Mouse (Mus musculus): ENCODE data around the gene Elob. TPM values are rescaled to one million over a fixed set of nuclear protein-coding genes. Genes with fewer than 3 reads are reported as not detected.

Elob gene
- total RNA-seq, 2 experiments from 2014 or later = 381 to 387 TPM

GRCm38 (mm10) chr17:23828271-23829001, 500 bp downstream of the Elob start:
- peak in 1 of 2 experiments; percentile 64 for DNase-seq (ENCODE audit: extremely low spot score in 1 of 2, low spot score in 1 of 2)

- DNase-seq (ENCODE audit: extremely low spot score in 1 of 2, low spot score in 1 of 2) = no peak
Measured at GRCm38 (mm10) chr17:23825591-23825990, 3.3 kb downstream of the Elob start.

DNA sequence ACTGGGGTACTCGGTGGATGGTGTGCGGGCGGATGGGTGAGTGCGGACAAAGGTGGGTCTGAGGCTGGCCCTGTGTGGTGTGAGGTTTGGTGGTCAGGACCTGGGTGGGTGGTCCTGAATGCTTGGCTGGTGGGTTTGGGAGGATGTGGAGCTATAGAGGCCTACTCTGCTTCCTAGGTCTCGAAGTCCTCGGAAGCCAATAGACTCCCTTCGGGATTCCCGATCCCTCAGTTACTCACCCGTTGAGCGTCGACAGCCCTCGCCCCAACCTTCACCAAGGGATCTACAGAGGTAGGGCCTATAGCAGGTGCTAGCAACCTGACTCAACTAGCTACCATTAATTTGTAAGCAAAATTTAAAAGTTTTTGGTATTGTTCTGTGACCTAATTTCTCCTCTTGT, 5.3 kb downstream of the Elob start:
- no peak for DNase-seq (ENCODE audit: extremely low spot score in 1 of 2, low spot score in 1 of 2)

DNA sequence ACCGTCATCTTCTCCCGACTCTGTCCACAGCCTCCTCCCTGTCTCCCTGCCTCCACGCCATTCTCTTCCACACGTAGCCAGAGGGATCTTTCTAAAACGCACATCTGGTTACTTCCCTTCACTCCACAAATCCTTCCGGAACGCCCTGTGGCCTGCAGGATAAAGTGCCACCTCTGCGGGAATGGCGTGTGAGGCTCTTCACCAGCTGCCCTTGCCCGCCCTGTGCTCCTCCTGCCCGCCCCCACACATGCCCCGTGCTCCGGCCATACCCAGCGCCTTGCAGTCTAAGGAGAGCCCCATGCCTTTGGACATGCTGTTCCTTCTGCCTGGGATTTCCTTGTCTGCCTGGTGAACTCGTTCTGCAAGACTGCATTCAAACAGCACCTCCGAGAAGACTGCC, 5.9 kb downstream of the Elob start:
- DNase-seq (ENCODE audit: extremely low spot score in 1 of 2, low spot score in 1 of 2) = no peak

DNA sequence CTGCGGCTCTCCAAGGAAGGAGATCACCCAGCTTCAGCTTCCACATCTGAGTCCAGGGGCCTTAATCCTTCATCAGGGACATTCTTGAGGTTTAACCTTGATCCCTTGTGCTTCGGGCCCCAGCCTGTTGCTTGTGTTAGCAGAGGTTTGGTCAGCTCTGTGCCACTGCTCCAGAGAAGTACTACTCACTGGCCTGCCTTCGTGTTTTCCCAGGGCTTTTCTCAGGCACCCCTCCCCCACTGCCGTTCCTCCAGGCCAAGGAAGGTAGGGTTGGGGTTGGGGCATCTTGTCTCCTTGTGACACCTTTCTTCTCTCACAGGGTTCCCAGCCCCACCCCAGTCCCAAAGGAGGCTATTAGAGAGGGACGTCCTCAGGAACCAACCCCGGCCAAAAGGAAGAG, 6.8 kb downstream of the Elob start:
- no peak for DNase-seq (ENCODE audit: extremely low spot score in 1 of 2, low spot score in 1 of 2)

DNA sequence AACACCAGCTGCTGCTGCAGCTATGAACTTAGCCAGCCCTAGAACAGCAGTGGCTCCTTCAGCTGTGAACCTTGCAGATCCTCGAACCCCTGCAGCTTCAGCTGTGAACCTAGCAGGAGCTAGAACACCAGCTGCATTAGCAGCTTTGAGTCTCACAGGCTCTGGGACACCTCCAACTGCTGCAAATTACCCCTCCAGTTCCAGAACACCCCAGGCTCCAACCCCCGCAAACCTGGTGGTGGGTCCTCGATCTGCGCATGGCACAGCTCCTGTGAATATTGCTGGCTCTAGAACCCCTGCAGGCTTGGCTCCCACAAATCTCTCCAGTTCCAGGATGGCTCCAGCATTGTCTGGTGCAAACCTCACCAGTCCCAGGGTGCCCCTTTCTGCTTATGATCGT, 8.2 kb downstream of the Elob start:
- DNase-seq (ENCODE audit: extremely low spot score in 1 of 2, low spot score in 1 of 2) = no peak

DNA sequence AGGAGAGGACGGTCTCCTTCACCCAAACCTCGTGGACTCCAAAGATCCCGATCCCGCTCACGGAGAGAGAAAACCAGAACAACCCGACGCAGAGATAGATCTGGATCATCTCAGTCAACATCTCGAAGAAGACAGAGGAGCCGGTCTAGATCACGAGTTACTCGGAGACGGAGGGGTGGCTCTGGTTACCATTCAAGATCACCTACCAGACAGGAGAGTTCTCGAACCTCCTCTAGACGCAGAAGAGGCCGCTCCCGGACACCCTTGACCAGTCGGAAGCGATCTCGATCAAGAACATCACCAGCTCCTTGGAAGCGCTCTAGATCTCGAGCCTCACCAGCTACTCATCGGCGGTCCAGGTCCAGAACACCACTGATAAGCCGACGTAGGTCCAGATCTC, 9.7 kb downstream of the Elob start:
- no peak for DNase-seq (ENCODE audit: extremely low spot score in 1 of 2, low spot score in 1 of 2)

DNA sequence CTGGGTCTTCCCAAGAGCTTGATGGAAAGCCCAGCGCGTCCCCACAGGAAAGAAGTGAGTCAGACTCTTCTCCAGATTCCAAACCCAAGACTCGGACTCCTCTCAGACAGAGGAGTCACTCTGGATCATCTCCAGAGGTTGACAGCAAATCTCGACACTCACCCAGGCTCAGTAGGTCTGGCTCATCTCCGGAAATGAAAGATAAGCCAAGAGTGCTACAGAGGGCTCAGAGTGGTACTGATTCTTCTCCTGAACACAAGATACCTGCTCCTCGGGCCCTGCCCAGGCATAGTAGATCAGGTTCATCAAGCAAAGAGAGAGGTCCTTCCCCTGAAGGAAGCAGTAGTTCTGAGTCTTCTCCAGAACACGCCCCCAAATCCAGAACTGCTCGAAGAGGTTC, 10.4 kb downstream of the Elob start:
- DNase-seq (ENCODE audit: extremely low spot score in 1 of 2, low spot score in 1 of 2) = no peak

- no peak for DNase-seq (ENCODE audit: extremely low spot score in 1 of 2, low spot score in 1 of 2)
Measured at GRCm38 (mm10) chr17:23815641-23816040, 13.3 kb downstream of the Elob start.

DNA sequence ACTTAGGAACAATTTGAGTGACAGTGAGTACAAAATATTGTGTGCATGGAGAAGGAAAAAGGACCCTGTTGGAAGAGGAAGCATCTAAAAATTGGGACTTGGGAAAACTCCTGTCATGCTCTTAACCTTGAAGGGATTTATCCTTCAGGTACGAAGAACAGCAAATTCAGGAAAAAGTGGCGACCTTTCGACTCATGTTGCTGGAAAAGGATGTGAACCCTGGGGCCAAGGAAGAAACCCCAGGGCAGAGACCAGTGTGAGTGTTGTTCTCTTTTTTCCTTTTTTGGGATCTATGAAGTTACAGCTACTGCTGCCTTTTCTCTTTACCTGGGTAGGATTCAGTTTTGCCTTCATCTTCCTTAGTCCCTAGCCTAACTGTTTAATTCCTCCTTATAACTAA, 21.0 kb downstream of the Elob start:
- DNase-seq (ENCODE audit: extremely low spot score in 1 of 2, low spot score in 1 of 2) = no peak

- no peak for DNase-seq (ENCODE audit: extremely low spot score in 1 of 2, low spot score in 1 of 2)
Measured at GRCm38 (mm10) chr17:23806867-23807266, 22.1 kb downstream of the Elob start.

GRCm38 (mm10) chr17:23804426-23805085, 24.4 kb downstream of the Elob start:
- DNase-seq (ENCODE audit: extremely low spot score in 1 of 2, low spot score in 1 of 2) = no peak

DNA sequence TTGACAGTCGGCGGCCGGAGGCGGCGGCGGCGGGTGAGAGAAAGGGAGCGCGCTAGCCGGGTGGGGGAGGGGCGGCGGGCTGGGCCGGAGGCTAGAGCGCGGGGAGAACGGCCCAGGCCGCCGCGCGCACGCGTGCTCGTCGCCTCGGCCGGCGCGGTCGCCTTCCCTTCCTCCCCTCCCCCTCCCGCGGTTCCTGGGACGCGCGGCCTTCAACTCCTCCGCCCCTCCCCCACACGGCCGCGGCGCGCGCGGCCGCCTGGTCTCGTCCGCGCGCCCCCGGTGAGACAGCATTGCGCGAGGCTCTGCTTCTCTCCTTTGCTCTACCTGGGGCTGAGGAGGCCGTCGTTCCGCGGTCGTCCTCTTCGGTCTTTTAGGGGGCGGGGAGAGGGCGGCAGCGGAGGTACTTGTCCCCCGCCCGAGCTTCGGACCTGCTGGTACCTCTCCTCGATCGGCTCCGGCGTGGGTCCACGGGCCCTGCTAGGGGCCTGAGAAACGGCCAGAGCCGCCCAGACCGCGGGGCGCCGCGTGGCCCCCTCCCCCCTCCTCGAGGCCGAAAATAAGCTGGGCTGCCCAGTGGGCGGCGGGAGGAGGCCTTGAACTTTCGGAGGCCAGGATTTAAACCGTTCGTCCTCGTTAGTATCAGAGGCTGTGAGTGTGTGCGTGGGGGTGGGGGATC, 25.4 kb downstream of the Elob start:
- peak in 1 of 2 experiments; percentile 65 for DNase-seq (ENCODE audit: extremely low spot score in 1 of 2, low spot score in 1 of 2)

- DNase-seq (ENCODE audit: extremely low spot score in 1 of 2, low spot score in 1 of 2) = peak; percentile 86 to 94
Measured at GRCm38 (mm10) chr17:23802746-23803365, 26.1 kb downstream of the Elob start.

- no peak for DNase-seq (ENCODE audit: extremely low spot score in 1 of 2, low spot score in 1 of 2)
Measured at GRCm38 (mm10) chr17:23801627-23802026, 27.3 kb downstream of the Elob start.

DNA sequence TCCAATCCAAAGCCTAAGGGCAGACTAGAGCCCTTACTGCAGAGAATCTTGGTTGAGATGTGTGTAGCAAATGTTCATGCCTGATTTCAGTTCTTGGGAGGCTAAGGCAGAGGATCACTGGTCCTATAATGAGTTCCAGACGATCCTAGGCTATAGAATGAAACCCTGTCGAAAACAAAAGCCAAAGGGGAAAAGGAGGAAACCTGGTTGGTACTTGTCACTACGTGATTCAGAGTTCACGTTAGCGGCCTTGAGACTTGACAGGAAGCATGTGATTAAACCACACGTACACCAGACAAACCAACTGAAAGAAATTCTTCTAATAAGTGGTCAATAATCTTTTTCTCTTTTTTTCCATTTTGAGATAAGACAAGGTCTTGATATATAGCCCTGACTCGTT, 31.6 kb downstream of the Elob start:
- no peak for DNase-seq (ENCODE audit: extremely low spot score in 1 of 2, low spot score in 1 of 2)

DNA sequence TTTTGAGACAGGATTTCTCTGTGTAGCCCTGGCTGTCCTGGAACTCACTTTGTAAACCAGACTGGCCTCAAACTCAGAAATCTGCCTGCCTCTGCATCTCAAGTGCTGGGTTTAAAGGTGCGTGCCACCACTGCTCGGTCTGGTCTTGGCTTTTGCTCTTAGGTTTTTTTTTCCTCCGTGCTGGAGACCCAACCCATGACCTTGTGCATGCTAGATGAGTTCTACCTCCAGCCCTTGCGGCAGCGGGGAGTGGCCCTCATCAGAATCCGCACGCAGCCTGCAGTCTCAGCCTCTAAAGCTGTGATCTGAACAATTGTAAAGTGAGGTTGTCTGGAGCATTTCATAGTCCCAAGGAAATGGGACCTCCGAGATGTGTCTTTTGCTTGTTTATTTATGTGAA, 33.6 kb downstream of the Elob start:
- no peak for DNase-seq (ENCODE audit: extremely low spot score in 1 of 2, low spot score in 1 of 2)

GRCm38 (mm10) chr17:23791079-23791357, 37.9 kb downstream of the Elob start:
- DNase-seq (ENCODE audit: extremely low spot score in 1 of 2, low spot score in 1 of 2) = no peak

DNA sequence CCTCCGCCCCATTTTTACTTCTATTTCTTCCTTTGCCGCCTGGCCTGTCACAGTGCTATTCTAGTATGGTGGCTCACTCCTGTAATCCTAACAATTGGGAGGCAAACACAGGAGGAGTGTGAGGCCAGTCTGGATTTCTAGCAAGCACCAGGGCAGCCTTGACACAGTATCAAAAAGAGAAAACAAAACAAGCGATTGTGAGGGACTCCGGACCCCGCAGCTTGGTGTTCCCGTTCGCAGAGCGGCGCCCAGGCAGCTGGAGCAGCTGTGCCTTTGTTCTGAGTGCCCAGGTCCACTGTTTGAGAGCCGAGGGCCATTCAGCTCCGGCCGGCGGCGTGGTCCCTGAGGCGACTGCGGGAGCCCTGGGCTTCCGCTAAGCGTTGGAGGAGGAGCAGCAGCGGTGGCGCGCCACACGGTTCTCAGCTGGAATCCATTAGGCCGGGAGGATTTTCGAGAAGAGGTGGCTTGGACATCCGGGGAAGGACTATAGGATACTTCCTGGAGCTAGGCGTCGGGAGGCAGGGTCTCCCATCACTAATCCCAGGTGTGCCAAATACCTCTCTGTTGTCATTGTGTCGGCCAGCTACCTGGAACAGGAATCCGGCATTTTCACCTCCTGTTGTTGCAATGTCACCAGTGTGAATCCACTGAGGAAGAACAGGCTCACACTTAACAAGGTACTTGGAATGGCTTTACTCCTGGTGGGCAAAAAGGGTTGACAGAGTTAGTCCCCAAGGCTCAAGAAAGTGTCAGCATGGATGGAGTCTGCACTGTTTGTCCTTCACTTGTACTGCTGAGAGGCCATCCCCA, 38.5 kb downstream of the Elob start, which contains the start of gene Srrm2:
Srrm2 (plus strand) TSS at position 264 of the 810 bp plus-strand sequence.
- peak; percentile 48 to 61 for DNase-seq (ENCODE audit: extremely low spot score in 1 of 2, low spot score in 1 of 2)

DNA sequence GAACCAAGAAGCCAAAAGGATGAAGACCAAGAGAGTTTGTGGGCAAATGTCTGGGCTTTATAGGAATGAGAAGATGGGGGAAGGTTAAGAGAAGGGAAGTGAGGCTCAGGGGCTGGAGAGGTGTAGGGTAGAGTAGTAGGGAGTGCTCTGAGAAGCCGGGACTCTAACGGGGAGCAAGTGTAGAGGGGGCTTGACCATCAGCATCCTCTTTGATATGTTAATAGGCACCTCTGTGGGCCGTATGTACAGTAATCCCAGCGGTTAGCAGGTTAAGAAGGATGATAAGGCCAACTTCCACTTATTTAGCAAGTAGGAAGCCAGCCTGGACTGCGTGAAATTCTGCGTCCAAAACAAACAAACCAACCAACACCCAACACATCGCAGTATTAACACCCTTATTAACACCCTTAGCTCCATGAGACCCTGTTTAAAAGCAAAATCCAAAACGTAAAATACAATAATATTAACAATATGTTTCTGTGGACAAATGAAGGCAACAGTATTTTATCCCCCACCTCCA, 39.1 kb downstream of the Elob start:
- no peak for DNase-seq (ENCODE audit: extremely low spot score in 1 of 2, low spot score in 1 of 2)
